Mouse (Mus musculus) bone marrow, adult 2 months (tissue): ENCODE data around the gene Gm9803. TPM values are rescaled to one million over a fixed set of nuclear protein-coding genes. Genes with fewer than 3 reads are reported as not detected.

Experiments used
- H3K27ac ChIP-seq: fragments of 200-500 bp; 2 replicates; pipeline ENCODE4 v1.5.1; 2012; ENCODE audit warnings: low read depth, mild to moderate bottlenecking, control low read depth, inconsistent platforms, low read length; ENCODE audit not compliant: control insufficient read depth, poor library complexity, insufficient read depth
- H3K4me1 ChIP-seq: fragments of 200-500 bp; 2 replicates; pipeline ENCODE4 v1.6.1; 2011; ENCODE audit warnings: low read length; ENCODE audit not compliant: control insufficient read depth, insufficient read depth
- H3K4me3 ChIP-seq: fragments of 200-500 bp; replicated peaks from 2 replicates; pipeline ENCODE3; 2011; ENCODE audit warnings: mild to moderate bottlenecking, low read depth, low read length, control low read depth; ENCODE audit not compliant: control insufficient read depth
- CTCF ChIP-seq: fragments of 200-500 bp; IDR thresholded peaks from 2 replicates; pipeline ENCODE4 v1.5.1; 2011; ENCODE audit warnings: low read length, control low read depth; ENCODE audit not compliant: control insufficient read depth, insufficient read depth
- POLR2A ChIP-seq: fragments of 200-500 bp; IDR thresholded peaks from 2 replicates; pipeline ENCODE4 v1.6.1; 2011; ENCODE audit warnings: low read depth, mild to moderate bottlenecking, control low read depth, low read length, borderline replicate concordance; ENCODE audit not compliant: control insufficient read depth
- WGBS: fragments of 180-500 bp; shearing (Covaris S2); methylation state at CpG from one replicate; pipeline ENCODE4 v1.1.7; 2018; 5-methylcytosine and 5-hydroxymethylcytosine counted together
- polyA plus RNA-seq: library from polyadenylated mRNA; stranded (reverse); fragments of >200 nt; gene quantifications from 2 replicates; pipeline ENCODE4 v1.2.4, GENCODE M21; 2011; ENCODE audit warnings: low replicate concordance; ENCODE audit not compliant: missing spikeins, insufficient read depth, insufficient read length

The Gm9803 gene
- polyA plus RNA-seq, 1 experiment = 110 TPM

DNA sequence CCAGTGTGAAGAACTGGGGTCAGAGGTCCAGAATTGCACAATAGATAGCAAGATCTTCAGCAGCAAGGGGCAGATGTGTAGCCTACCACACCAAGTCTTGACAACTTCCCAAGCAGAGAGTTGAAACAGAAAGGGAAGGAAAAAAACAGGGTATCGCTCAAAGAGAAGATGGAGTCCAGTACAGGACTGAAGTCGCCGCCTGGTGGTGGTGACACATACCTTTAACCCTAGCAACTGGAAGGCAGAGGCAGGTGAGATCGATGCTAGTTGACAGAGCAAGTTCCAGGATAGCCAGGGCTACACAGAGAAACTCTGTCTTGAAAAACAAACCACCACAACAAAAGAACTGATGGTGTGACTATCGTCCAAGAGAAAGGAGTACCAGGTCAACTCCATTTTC, 25.5 kb downstream of the Gm9803 start:
- Histone ChIP-seq H3K4me1 (no peaks in the 10 kb centered on the region), H3K27ac (no peak overlapping the region), H3K4me3 (no peak overlapping the region)
- no peak for TF ChIP-seq POLR2A
- TF ChIP-seq CTCF = no peak
- 74% methylated on average over 5 of the region's 5 CpGs for WGBS

DNA sequence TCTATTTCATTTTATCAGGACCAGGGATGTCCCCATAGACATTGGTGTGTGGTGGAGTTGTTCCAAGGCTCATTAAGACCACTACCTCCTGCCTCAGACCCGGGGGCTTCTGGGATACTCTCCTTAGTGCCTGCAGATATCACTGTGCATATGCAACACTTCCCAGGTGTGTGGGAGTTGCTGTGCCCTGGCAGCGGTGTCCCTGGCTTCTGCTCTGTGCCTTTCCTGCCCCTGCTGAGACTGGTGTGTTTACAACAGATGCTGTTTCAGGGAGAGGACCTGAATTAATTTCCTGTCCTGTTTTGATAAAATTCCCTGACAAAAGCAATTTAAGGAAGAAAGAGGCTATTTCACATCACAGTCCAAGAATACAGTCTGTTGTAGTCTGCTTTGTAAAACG, 27.0 kb downstream of the Gm9803 start:
- Histone ChIP-seq H3K4me3 (no peak overlapping the region), H3K27ac (no peak overlapping the region), H3K4me1 (no peaks in the 10 kb centered on the region)
- no peak for TF ChIP-seq POLR2A
- TF ChIP-seq CTCF = no peak
- 60% methylated on average over 3 of the region's 3 CpGs for WGBS

DNA sequence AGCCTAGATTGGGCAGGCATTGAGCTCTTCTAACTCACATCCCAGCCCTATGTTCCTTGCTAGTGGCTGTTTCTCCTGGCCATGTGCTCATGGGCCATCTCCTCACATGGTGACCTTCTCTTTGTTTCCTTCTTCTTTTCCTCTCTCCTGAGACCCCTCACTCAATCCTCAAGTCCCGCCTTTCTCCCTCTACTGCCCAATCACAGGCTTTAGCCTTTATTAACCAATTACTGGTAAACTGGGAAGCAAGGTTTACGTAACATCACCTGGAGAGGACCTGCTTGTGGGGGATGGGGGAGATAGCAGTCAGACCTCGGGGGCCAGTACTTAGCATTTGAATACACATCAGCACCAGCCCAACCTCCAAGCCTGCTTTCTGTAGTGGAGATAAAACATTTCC, 27.5 kb downstream of the Gm9803 start:
- Histone ChIP-seq H3K4me3 (no peak overlapping the region), H3K27ac (no peak overlapping the region), H3K4me1 (no peaks in the 10 kb centered on the region)
- 70% methylated on average over 3 of the region's 3 CpGs for WGBS
- TF ChIP-seq POLR2A (no peak), CTCF (no peak)

DNA sequence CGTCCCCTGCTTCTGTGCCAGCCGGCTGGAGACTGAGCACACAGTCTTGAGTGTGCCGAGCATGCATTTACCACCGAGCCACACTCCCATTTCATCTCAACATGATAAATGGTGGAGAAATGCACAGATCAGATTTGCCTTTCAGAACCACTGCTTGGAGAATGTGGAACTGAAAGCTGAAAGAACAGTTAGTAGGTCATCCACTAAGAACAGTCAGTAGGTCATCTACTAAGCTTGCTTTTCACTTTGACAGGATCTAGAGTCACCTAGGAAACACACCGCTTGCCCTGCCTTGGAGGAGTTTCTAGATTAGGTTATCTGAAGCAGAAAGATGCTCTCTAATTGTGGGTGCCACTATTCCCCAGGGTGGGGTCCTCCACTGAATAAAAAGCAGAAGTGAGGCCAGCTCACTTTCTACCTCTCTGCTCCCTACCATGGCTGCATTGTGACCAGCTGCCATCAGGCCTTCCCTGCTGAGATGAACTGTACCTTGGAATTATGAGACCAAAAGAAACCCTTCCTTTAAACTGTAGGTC, 33.8 kb downstream of the Gm9803 start:
- H3K4me3 ChIP-seq = no peak overlapping the region
- peaks cover 1% of the 10 kb centered on the region for H3K4me1 ChIP-seq
- no peak for TF ChIP-seq CTCF
- no peak for TF ChIP-seq POLR2A
- WGBS = 70% methylated on average over 5 of the region's 5 CpGs
- H3K27ac ChIP-seq = no peak overlapping the region

DNA sequence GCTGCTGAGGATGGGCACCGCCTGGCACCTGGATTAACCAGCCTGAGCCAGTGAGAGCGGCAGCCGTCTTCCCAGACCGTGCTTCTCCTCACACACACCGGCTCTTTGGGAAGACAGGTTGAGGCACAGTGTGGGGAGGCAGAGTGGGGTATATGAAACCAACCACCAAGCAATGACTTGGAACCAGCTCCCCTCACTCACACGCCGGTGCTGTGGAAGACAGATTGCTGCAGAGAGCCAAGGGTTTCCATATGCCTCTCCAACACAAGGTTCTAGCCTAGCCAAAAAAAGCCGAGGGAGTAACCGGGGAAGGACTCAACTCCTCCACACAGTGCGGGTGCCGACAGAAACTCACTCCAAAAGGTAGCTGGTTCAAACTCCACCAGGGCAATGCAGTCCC, 35.4 kb downstream of the Gm9803 start:
- peaks cover 1% of the 10 kb centered on the region for H3K4me1 ChIP-seq
- no peak overlapping the region for H3K4me3 ChIP-seq
- 88% methylated on average over 11 of the region's 11 CpGs for WGBS
- H3K27ac ChIP-seq = no peak overlapping the region
- TF ChIP-seq CTCF = no peak
- TF ChIP-seq POLR2A = no peak

DNA sequence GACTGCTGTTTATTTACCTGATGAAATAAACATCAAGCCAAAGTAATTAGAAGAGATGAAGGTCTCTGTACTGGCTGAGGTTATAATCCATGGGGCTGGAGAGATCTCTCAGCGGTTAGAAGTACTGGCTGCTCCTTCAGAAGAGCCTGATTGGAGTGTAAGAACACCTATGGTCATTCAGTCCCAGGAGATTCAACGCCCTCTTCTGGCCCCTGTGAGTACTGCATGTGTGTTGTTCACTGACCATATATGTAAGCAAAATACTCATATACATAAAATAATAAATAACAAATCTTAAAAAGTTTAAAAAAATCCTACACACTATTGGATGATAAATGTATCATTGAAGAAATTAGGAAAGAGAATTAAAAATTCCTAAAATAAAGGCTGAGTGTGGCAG, 36.9 kb downstream of the Gm9803 start:
- 48% methylated on average over 2 of the region's 2 CpGs for WGBS
- H3K4me3 ChIP-seq = no peak overlapping the region
- peaks cover 1% of the 10 kb centered on the region for H3K4me1 ChIP-seq
- no peak overlapping the region for H3K27ac ChIP-seq
- TF ChIP-seq POLR2A = no peak
- TF ChIP-seq CTCF = no peak

DNA sequence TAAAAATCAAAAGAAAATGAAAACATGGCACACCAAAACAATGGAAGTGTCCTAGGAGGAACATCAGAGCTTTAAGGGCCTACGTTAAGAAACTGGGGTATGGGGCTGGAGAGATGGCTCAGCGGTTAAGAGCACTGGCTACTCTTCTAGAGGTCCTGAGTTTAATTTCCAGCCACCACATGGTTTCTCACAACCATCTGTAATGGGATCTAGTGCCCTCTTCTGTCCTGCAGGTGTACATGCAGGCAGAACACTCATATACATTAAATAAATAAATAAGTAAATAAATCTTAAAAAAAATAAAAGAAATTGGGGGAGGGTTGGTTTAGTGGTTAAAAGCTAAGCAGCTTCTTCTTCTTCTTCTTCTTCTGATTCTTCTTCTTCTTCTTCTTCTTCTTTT, 37.4 kb downstream of the Gm9803 start:
- Histone ChIP-seq H3K27ac (no peak overlapping the region), H3K4me1 (peaks cover 1% of the 10 kb centered on the region), H3K4me3 (no peak overlapping the region)
- WGBS = 84% methylated on average over 2 of the region's 2 CpGs
- TF ChIP-seq POLR2A (no peak), CTCF (no peak)

Other genes starting within 250 kb of the Gm9803 start
- gene Bend3, start 45.3 kb upstream of the Gm9803 start, polyA plus RNA-seq = 0.88 and 2.7 TPM in 2 replicates
- gene 1700021F05Rik, start 16.9 kb downstream of the Gm9803 start, polyA plus RNA-seq = 28.8 and 56.2 TPM in 2 replicates
- 790 and 1,396 TPM in 2 replicates for gene Cd24a, start 54.2 kb downstream of the Gm9803 start, polyA plus RNA-seq